Comparison of ENCODE assay signal across 22 mouse cellular contexts in the genomic region with DNA sequence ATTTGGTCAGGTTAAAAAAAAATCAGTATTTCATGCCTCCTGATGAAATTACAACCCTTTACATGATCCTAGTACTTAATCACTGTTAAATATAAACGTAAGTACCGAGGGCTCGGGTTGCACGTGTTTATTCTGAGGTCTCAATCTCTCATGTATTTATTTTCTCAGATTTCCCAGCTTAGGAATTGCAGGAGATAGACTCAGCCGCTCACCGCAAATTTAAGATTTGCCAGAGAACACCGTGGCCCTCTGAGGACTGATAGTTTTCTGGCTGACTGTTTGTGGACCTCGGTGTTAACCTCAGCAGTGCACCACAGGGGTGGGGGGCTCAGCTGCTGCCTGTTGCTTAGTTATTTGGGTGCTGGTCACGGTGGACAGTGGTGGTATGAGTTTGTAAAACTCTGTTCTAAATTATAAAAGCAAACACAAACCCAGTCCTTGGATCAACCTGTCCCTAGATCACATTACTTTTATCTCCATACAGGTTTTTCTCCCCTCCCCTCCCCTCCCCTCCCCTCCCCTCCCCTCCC.
DNase-seq lines count a peak whose midpoint lies in the region; ATAC-seq and TF ChIP-seq lines count a peak whose summit lies in the region.
"Had no signal": no experiment of that assay in that cellular context is flagged by ENCODE, and none has a peak within 500 bp of the region (broad histone marks: within the 10 kb centered on the region; RNA-seq: fewer than 3 reads in every experiment).

No protein-coding gene starts in this region.

- H3K27ac ChIP-seq in kidney, embryonic 14.5 days (ENCODE audit: low read depth, low read length) = peak overlapping the region; percentile 37; the same call in 1 of the 2 replicates
- no peak overlapping the region for H3K27ac ChIP-seq in limb, embryonic 14.5 days (replicated peaks; ENCODE audit: low read depth, low read length)
- H3K27ac ChIP-seq in limb, embryonic 10.5 days = no peak overlapping the region
- H3K27ac ChIP-seq in embryonic facial prominence, embryonic 12.5 days = peak overlapping the region; percentile 65; the same call in 1 of the 2 replicates
- H3K27ac ChIP-seq: embryonic facial prominence, embryonic 13.5 days; forebrain, embryonic 13.5 days; hindbrain, embryonic 13.5 days had no signal

- H3K4me3 ChIP-seq in kidney, embryonic 14.5 days (ENCODE audit: low read length) = no peak overlapping the region
- no peak overlapping the region for H3K4me3 ChIP-seq in limb, embryonic 14.5 days (replicated peaks; ENCODE audit: low read length)
- H3K4me3 ChIP-seq in limb, embryonic 10.5 days = no peak overlapping the region
- no peak overlapping the region for H3K4me3 ChIP-seq in embryonic facial prominence, embryonic 12.5 days

- DNase-seq in embryo, embryonic 10.5 days (ENCODE audit: low spot score) = peak; percentile 24
- no peak for DNase-seq in embryo, embryonic 9.5 days (ENCODE audit: extremely low spot score)
- DNase-seq in kidney, postnatal 4 days = no peak
- no peak for DNase-seq in limb, embryonic 14.5 days (ENCODE audit: low spot score)
- no peak for DNase-seq in limb, embryonic 10.5 days (ENCODE audit: low spot score)
- DNase-seq: adrenal gland, adult 8-10 months; B cell, adult 2 months; cerebellum, adult 11-12 months; cerebellum, adult 9-10 months; cerebellum, postnatal 25 days; heart, adult 18-20 months; heart, postnatal 10 days; heart, postnatal 4 days had no signal

- H3K9ac ChIP-seq in kidney, embryonic 14.5 days (ENCODE audit: low read depth, low read length) = no peak overlapping the region
- H3K9ac ChIP-seq in limb, embryonic 14.5 days (ENCODE audit: low read depth, low read length, severe bottlenecking) = no peak overlapping the region
- H3K9ac ChIP-seq in embryonic facial prominence, embryonic 12.5 days = no peak overlapping the region

- peaks cover 14% of the 10 kb centered on the region; the same call in 1 of the 2 replicates for H3K4me1 ChIP-seq in kidney, embryonic 14.5 days (ENCODE audit: control insufficient read depth, insufficient read depth, low read length)
- H3K4me1 ChIP-seq in limb, embryonic 14.5 days (ENCODE audit: control insufficient read depth, insufficient read depth, low read length) = peaks cover 22% of the 10 kb centered on the region
- H3K4me1 ChIP-seq in limb, embryonic 10.5 days = peaks cover 33% of the 10 kb centered on the region
- H3K4me1 ChIP-seq in embryonic facial prominence, embryonic 12.5 days = peaks cover 29% of the 10 kb centered on the region

- ATAC-seq in kidney, embryonic 14.5 days (ENCODE audit: low FRiP score, low TSS enrichment) = no peak; the same call in 1 of the 2 replicates
- ATAC-seq in limb, embryonic 14.5 days (ENCODE audit: low FRiP score, low read depth) = 0 out of 2 replicates have a peak, but pooled peaks have one; percentile 31
- ATAC-seq in embryonic facial prominence, embryonic 12.5 days (ENCODE audit: insufficient number of reproducible peaks, insufficient read depth, low FRiP score, low TSS enrichment) = peak; percentile 41; the same call in 1 of the 2 replicates
- ATAC-seq in inflammation-experienced regulatory T-cells, adult 6 months = no peak
- ATAC-seq: CD4-positive, CD25-positive, alpha-beta regulatory T cell, adult 4 months; forebrain, embryonic 13.5 days had no signal

- no peak overlapping the region for H3K4me2 ChIP-seq in kidney, embryonic 14.5 days (replicated peaks; ENCODE audit: low read depth, low read length)
- H3K4me2 ChIP-seq in limb, embryonic 14.5 days (replicated peaks; ENCODE audit: low read depth, low read length, severe bottlenecking) = no peak overlapping the region
- H3K4me2 ChIP-seq in embryonic facial prominence, embryonic 12.5 days (replicated peaks) = no peak overlapping the region

- H3K36me3 ChIP-seq in kidney, embryonic 14.5 days (ENCODE audit: control insufficient read depth, insufficient read depth, low read length) = no peaks in the 10 kb centered on the region
- H3K36me3 ChIP-seq in limb, embryonic 14.5 days (ENCODE audit: control insufficient read depth, insufficient read depth, low read length) = no peaks in the 10 kb centered on the region
- no peaks in the 10 kb centered on the region for H3K36me3 ChIP-seq in limb, embryonic 10.5 days
- H3K36me3 ChIP-seq in embryonic facial prominence, embryonic 12.5 days = no peaks in the 10 kb centered on the region
- H3K36me3 ChIP-seq: embryonic facial prominence, embryonic 13.5 days; G1E; heart, embryonic 10.5 days; hindbrain, embryonic 13.5 days had no signal

- no peak for TF ChIP-seq POLR2A in limb, embryonic 14.5 days (IDR thresholded peaks at IDR 0.05; ENCODE audit: borderline replicate concordance, extremely low read depth, insufficient read depth, insufficient read length)

- 21% methylated on average over 9 of the region's 9 CpGs for WGBS in kidney, embryonic 14.5 days
- 37% methylated on average over 9 of the region's 9 CpGs for WGBS in limb, embryonic 14.5 days
- WGBS in limb, embryonic 10.5 days = 66% methylated on average over 9 of the region's 9 CpGs
- 17% methylated on average over 9 of the region's 9 CpGs for WGBS in embryonic facial prominence, embryonic 12.5 days

- no peaks in the 10 kb centered on the region for H3K9me3 ChIP-seq in kidney, embryonic 14.5 days (ENCODE audit: control insufficient read depth, low read length)
- H3K9me3 ChIP-seq in limb, embryonic 14.5 days (ENCODE audit: control insufficient read depth, low read length) = no peaks in the 10 kb centered on the region
- no peaks in the 10 kb centered on the region for H3K9me3 ChIP-seq in limb, embryonic 10.5 days (replicated peaks)
- no peaks in the 10 kb centered on the region for H3K9me3 ChIP-seq in embryonic facial prominence, embryonic 12.5 days
- H3K9me3 ChIP-seq: embryonic facial prominence, embryonic 13.5 days; forebrain, embryonic 13.5 days; heart, embryonic 10.5 days; hindbrain, embryonic 13.5 days had no signal

- no peaks in the 10 kb centered on the region for H3K27me3 ChIP-seq in kidney, embryonic 14.5 days (ENCODE audit: control insufficient read depth, insufficient read depth, low read length)
- no peaks in the 10 kb centered on the region for H3K27me3 ChIP-seq in limb, embryonic 14.5 days (ENCODE audit: control insufficient read depth, insufficient read depth, low read length)
- H3K27me3 ChIP-seq in limb, embryonic 10.5 days (ENCODE audit: low read depth, poor library complexity, severe bottlenecking) = no peaks in the 10 kb centered on the region
- H3K27me3 ChIP-seq in embryonic facial prominence, embryonic 12.5 days = no peaks in the 10 kb centered on the region
- H3K27me3 ChIP-seq: embryonic facial prominence, embryonic 13.5 days; hindbrain, embryonic 13.5 days had no signal

Comparison
In these comparisons a context has a peak if more than half of its experiments do, and no peak if none do; other contexts are left out.
1. ATAC-seq: peak in limb, embryonic 14.5 days (single experiment) and embryonic facial prominence, embryonic 12.5 days (single experiment); none in kidney, embryonic 14.5 days (single experiment) and inflammation-experienced regulatory T-cells, adult 6 months (single experiment).
2. H3K27ac ChIP-seq: peak in kidney, embryonic 14.5 days (single experiment) and embryonic facial prominence, embryonic 12.5 days (single experiment); none in limb, embryonic 14.5 days (single experiment) and limb, embryonic 10.5 days (single experiment).